Mouse (Mus musculus) heart, embryonic 16.5 days (tissue): ENCODE data around the gene Stim2. TPM values are rescaled to one million over a fixed set of nuclear protein-coding genes. Genes with fewer than 3 reads are reported as not detected.

Source experiments
- ATAC-seq: fragments of 200-750 bp; cut with Nextera tagmentation; replicated peaks from 2 replicates; pipeline ENCODE4 v1.8.0; 2017; ENCODE audit warnings: moderate number of reproducible peaks; ENCODE audit not compliant: insufficient read depth, low FRiP score; ENCODE audit errors: extremely low read depth
- H3K27ac ChIP-seq: fragments of 300-500 bp; sonication (generic); 2 replicates; pipeline ENCODE4 v1.5.1; 2014; ENCODE audit warnings: mild to moderate bottlenecking, low read length, control low read depth, moderate library complexity
- H3K27me3 ChIP-seq: fragments of 300-500 bp; sonication (generic); 2 replicates; pipeline ENCODE4 v1.6.1; 2014; ENCODE audit warnings: low read length, mixed read lengths; ENCODE audit not compliant: control insufficient read depth, insufficient read depth
- H3K36me3 ChIP-seq: fragments of 300-500 bp; sonication (generic); 2 replicates; pipeline ENCODE4 v1.6.1; 2014; ENCODE audit not compliant: control insufficient read depth, insufficient read depth
- H3K4me1 ChIP-seq: fragments of 300-500 bp; sonication (generic); 2 replicates; pipeline ENCODE4 v1.6.1; 2014; ENCODE audit warnings: low read length, mixed read lengths; ENCODE audit not compliant: control insufficient read depth, insufficient read depth
- H3K4me2 ChIP-seq: fragments of 300-500 bp; sonication (generic); 2 replicates; pipeline ENCODE4 v1.6.1; 2014; ENCODE audit warnings: low read depth, mild to moderate bottlenecking, control low read depth, low read length
- H3K4me3 ChIP-seq: fragments of 300-500 bp; sonication (generic); 2 replicates; pipeline ENCODE4 v1.5.1; 2014; ENCODE audit warnings: mild to moderate bottlenecking, control low read depth, low read length
- H3K9ac ChIP-seq: fragments of 300-500 bp; sonication (generic); 2 replicates; pipeline ENCODE4 v1.6.1; 2014; ENCODE audit warnings: low read length, control low read depth
- H3K9me3 ChIP-seq: fragments of 300-500 bp; sonication (generic); replicated peaks from 2 replicates; pipeline ENCODE4 v1.6.1; 2016; ENCODE audit warnings: low read length; ENCODE audit not compliant: control insufficient read depth
- WGBS: fragments of 180-500 bp; shearing (Covaris S2); extraction: QIAGEN DNeasy Blood & Tissue Kit; methylation state at CpG from one replicate; pipeline ENCODE4 v1.1.7; 2014; 5-methylcytosine and 5-hydroxymethylcytosine counted together
- polyA plus RNA-seq: library from polyadenylated mRNA; unstranded; fragments of >200 nt; fragmentation: Nextera tagmentation; extraction: Ambion mirVana; gene quantifications from 2 replicates; pipeline ENCODE4 v1.2.1, GENCODE M21; 2015

Gene Stim2
- polyA plus RNA-seq, 1 experiment from 2014 or later = 7.8 TPM

DNA sequence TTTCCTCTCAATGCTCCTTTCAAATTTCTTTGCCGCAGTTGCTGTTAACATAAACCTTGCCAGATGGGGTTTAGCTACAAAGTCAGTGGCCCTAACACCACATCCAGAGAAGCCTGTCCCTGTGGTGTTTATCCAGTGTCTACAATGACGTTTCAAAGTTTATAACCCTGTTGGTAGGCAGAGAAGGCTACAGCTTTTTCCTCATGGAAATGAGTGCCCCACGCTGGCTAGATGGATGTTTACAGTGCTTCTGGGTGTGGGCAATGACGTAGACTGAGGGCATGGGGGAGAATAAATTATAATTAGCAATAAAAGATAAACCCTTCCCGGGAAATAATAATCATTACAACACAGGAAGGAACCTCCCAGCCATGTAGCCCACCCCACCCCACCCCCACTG lies 37.1 kb upstream of the Stim2 start:
- 48% methylated on average over 5 of the region's 5 CpGs for WGBS
- Histone ChIP-seq H3K27me3 (no peaks in the 10 kb centered on the region), H3K4me1 (no peaks in the 10 kb centered on the region), H3K36me3 (no peaks in the 10 kb centered on the region), H3K9me3 (no peaks in the 10 kb centered on the region), H3K27ac (no peak overlapping the region), H3K9ac (no peak overlapping the region), H3K4me2 (no peak overlapping the region), H3K4me3 (no peak overlapping the region)
- no peak for ATAC-seq

DNA sequence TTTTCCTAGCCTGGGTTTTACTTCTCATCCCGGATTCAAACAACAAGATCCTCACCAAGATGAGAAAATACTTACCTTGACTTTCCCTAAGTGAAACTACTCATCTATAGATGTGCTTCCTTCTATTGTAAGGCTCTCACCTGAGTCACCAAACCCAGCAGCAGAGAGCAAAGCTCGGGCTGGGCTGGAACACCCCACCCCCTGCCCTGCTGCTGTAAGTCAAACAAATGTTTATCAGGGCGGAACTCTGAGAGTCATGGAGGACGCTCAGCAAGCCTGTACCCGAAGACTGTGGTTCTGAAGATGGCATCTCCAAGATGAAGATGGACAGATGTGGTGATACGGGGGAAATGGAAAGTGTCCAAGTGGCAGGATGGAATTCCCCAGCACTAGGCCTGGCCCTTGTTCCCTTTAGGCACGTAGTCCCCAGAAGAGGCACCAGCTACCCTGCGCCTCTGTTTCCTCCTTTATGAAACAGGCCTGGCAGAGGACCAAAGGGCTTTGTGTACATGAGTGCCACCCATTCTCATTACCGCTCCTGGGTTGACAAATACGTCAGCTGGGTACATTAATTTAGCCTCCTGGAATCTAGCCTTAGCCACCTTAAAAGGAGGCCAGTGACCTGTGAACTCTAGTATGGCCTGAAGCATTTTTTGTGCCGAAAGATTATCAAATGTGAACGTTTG lies 36.3 kb upstream of the Stim2 start:
- no peak overlapping the region for H3K4me2 ChIP-seq
- H3K4me1 ChIP-seq = no peaks in the 10 kb centered on the region
- H3K9me3 ChIP-seq = no peaks in the 10 kb centered on the region
- WGBS = 58% methylated on average over 12 of the region's 12 CpGs
- ATAC-seq = no peak
- no peak overlapping the region for H3K27ac ChIP-seq
- H3K4me3 ChIP-seq = no peak overlapping the region
- no peak overlapping the region for H3K9ac ChIP-seq
- no peaks in the 10 kb centered on the region for H3K36me3 ChIP-seq
- no peaks in the 10 kb centered on the region for H3K27me3 ChIP-seq

DNA sequence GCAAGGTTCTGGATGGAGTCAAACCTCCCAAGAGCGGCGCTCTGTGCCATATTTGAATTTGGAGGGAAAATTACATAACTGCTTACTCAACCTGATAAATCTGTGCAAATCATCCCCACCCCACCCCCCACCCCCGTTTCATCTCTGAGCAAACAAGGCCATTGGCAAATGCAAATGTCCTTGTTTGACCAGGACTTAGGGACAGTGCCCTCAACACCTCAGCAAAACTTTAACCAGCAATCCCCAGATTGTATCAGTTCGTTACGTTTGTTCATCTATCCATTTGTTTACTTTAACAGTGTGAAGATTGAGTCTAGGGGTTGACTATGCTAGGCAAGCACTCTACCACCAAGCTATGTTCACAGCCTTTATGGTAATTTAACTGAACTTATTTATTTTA lies 32.6 kb upstream of the Stim2 start:
- Histone ChIP-seq H3K9ac (no peak overlapping the region), H3K4me2 (no peak overlapping the region), H3K4me1 (peaks cover 4% of the 10 kb centered on the region; the same call in 1 of the 2 replicates), H3K4me3 (no peak overlapping the region), H3K9me3 (no peaks in the 10 kb centered on the region), H3K36me3 (no peaks in the 10 kb centered on the region), H3K27me3 (no peaks in the 10 kb centered on the region), H3K27ac (no peak overlapping the region)
- ATAC-seq = no peak
- WGBS = 82% methylated on average over 5 of the region's 5 CpGs

DNA sequence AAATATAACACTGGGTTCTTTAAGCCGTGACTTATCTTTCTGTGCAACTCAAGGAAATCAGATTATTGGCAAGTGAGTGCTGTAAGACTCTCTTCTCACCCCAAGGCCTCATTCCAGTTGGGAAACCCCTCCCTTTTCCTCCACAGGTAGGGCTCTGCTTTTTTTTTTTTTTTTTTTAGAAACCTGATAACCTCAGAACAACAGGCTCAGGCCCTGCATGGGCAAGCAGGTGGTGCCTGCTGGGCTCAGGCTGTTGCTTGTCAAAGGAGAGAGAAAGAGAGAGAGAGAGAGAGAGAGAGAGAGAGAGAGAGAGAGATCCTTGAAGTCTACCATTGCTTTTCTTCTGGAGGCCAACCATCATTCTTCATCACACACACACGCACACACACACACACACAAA lies 30.7 kb upstream of the Stim2 start:
- Histone ChIP-seq H3K9me3 (no peaks in the 10 kb centered on the region), H3K27ac (no peak overlapping the region), H3K27me3 (no peaks in the 10 kb centered on the region), H3K4me1 (peaks cover 5% of the 10 kb centered on the region; the same call in 1 of the 2 replicates), H3K9ac (no peak overlapping the region), H3K36me3 (no peaks in the 10 kb centered on the region), H3K4me3 (no peak overlapping the region), H3K4me2 (no peak overlapping the region)
- WGBS = 69% methylated on average over 2 of the region's 2 CpGs
- ATAC-seq = no peak

DNA sequence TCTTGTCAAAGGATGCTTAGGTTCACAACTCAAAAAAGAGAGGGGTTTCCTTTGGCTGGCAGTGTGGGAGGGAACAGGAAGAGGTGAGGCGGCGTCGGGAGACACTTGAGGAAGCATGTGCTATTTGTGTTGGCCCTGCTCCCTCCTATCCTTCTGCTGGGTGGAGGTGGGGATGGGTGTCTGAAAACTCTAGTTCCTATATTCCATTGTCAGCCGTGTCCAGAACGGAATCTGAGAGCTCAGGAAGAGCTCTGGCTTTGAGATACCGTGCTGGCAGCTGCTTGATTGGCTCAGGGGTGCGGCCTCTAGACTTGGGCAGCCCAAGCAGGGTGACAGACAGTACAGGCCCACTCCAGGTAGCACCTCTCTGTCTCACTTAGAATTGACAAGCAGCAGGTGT lies 28.1 kb upstream of the Stim2 start:
- no peak overlapping the region for H3K27ac ChIP-seq
- no peaks in the 10 kb centered on the region for H3K27me3 ChIP-seq
- H3K9ac ChIP-seq = no peak overlapping the region
- no peaks in the 10 kb centered on the region for H3K9me3 ChIP-seq
- H3K4me1 ChIP-seq = peaks cover 5% of the 10 kb centered on the region; the same call in 1 of the 2 replicates
- H3K36me3 ChIP-seq = no peaks in the 10 kb centered on the region
- H3K4me2 ChIP-seq = no peak overlapping the region
- peak; percentile 82 for ATAC-seq
- H3K4me3 ChIP-seq = no peak overlapping the region
- 28% methylated on average over 7 of the region's 7 CpGs for WGBS

DNA sequence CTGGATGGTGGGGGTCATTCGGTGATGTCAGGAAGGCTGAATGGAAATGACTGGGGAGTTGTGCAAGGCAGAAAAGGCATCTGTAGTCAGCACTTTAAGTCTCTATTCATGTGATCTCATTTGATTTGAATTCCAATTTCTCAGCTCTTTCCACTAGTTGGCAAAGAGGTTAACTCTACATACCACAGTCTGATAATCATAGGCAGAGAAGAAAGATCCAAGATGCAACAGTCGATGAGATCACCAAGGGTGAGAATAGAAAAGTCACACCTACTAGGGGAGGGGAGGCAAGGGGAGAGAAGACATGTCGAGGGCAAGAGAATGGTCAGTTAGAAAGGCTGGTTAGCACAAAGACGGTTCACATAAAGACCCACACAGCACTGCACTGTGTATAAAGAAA lies 27.1 kb upstream of the Stim2 start:
- peaks cover 5% of the 10 kb centered on the region; the same call in 1 of the 2 replicates for H3K4me1 ChIP-seq
- H3K4me3 ChIP-seq = no peak overlapping the region
- no peaks in the 10 kb centered on the region for H3K36me3 ChIP-seq
- H3K9me3 ChIP-seq = no peaks in the 10 kb centered on the region
- H3K4me2 ChIP-seq = no peak overlapping the region
- no peak overlapping the region for H3K27ac ChIP-seq
- no peak overlapping the region for H3K9ac ChIP-seq
- ATAC-seq = no peak; the same call in 1 of the 2 replicates
- WGBS = 71% methylated on average over 4 of the region's 4 CpGs
- no peaks in the 10 kb centered on the region for H3K27me3 ChIP-seq

DNA sequence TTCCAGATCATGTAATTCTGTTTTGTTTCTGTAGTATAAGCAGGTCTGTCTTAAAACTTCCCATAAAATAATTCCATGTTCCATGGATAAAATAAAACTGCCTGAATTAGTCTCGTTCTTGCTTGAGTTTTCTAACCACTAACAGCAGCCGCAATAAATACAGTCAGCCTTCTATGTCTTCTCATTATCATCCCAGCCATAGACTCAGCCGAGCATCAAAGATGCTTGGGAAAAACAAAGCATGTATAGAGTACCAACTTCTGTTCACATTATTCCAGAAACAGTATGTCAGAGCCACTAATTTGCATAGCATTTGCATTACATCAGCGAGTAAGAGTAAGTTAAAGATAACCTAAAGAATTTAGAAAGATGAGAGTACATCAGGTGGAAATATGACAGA lies 25.4 kb upstream of the Stim2 start:
- Histone ChIP-seq H3K9me3 (no peaks in the 10 kb centered on the region), H3K27me3 (no peaks in the 10 kb centered on the region), H3K4me1 (peaks cover 5% of the 10 kb centered on the region; the same call in 1 of the 2 replicates), H3K4me3 (no peak overlapping the region), H3K36me3 (no peaks in the 10 kb centered on the region), H3K27ac (no peak overlapping the region), H3K9ac (no peak overlapping the region), H3K4me2 (no peak overlapping the region)
- no peak for ATAC-seq
- WGBS = 82% methylated on average over 4 of the region's 4 CpGs

DNA sequence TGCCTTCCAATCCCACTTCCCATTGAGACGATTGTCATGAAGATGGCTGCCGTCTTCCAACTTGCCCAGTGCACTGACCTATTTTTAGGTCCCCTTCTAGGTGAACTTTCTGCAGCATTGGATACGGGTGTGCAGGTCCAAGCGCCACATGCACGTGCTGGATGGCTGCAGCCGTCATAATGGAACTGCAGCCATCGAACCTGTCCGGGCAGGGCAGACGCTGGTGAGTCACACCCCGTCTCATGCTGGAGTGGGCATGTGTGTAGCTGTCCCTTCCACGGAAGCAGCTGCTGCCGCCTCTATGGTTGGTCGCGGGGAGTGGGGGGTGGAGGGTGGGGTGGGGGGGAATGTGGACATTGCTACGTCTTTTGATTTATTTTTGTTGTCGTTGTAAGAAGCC lies 21.8 kb upstream of the Stim2 start:
- Histone ChIP-seq H3K36me3 (no peaks in the 10 kb centered on the region), H3K27me3 (no peaks in the 10 kb centered on the region)
- WGBS = 85% methylated on average over 16 of the region's 16 CpGs

DNA sequence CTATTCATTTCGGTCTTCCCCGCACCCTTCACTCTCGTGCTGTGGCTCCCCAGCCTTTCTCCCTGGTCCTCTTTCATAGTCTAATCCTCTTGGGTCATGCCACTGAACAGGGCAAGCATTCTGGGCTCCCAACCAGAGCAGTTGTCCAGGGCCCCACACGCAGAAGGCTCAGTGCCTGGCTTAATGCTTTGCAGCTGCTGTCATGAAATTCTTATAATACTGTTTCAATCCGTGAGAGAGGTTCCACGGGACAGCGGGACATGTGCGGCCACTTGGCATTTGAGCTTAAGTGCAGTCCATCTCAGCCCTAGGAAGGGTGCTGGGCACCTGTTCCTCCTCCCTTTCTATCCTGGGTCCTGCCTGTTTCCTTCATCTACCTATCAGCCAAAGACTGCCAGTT lies 21.2 kb upstream of the Stim2 start:
- no peaks in the 10 kb centered on the region for H3K27me3 ChIP-seq
- WGBS = 88% methylated on average over 8 of the region's 8 CpGs
- no peak overlapping the region for H3K4me3 ChIP-seq
- H3K9me3 ChIP-seq = no peaks in the 10 kb centered on the region
- H3K9ac ChIP-seq = no peak overlapping the region
- no peak overlapping the region for H3K27ac ChIP-seq
- no peaks in the 10 kb centered on the region for H3K36me3 ChIP-seq
- no peaks in the 10 kb centered on the region for H3K4me1 ChIP-seq
- ATAC-seq = no peak
- H3K4me2 ChIP-seq = no peak overlapping the region

More for the DNA sequence above, 21.8 kb upstream of the Stim2 start:
- ATAC-seq = no peak
- no peak overlapping the region for H3K4me2 ChIP-seq
- H3K9ac ChIP-seq = no peak overlapping the region
- no peak overlapping the region for H3K4me3 ChIP-seq
- H3K9me3 ChIP-seq = no peaks in the 10 kb centered on the region
- no peak overlapping the region for H3K27ac ChIP-seq
- no peaks in the 10 kb centered on the region for H3K4me1 ChIP-seq
